Mouse (Mus musculus) right cerebral cortex, postnatal 10 days (tissue): ENCODE data around the gene Fos.

Source experiments
- DNase-seq, 2 experiments: peaks; one replicate each; pipeline ENCODE4 v3.0.0; 2021; ENCODE audit warnings: low spot score in 2 of 2

Fos gene

DNA sequence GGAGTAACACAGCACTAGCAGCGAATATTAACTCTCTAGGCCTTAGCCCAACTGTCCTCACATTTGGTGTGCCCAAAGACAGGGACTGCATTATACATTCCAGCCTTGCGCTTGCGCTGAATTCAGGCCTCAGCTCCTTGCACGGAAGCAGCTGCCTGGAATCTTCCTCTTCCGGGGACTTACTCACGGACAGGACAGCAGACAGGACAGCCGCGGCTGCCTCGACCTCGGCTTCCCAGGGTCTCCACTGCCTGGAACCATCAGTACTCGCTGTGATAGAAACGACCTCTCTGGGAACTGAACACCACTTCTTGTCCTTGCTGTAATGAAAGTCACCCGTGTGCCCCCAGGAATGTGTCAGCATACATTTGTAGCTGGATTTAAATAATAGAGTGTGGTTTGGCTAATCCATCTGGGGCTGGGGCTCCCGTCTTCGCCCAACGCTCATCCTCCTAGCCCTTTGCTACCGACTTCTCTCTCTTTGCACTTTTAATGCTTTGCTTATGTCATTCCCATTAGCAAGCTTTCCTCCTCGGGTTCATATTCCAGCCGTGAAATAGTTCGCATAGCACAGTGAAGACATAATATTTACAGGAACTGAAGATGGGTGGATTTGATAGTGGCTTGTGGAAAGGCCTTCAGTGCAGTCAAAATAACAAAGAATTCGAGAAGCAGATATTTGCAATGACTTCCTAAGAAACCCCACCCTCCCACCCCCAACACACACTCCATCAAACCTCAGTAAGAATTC, 11.6 kb upstream of the Fos start:
- no peak for DNase-seq

DNA sequence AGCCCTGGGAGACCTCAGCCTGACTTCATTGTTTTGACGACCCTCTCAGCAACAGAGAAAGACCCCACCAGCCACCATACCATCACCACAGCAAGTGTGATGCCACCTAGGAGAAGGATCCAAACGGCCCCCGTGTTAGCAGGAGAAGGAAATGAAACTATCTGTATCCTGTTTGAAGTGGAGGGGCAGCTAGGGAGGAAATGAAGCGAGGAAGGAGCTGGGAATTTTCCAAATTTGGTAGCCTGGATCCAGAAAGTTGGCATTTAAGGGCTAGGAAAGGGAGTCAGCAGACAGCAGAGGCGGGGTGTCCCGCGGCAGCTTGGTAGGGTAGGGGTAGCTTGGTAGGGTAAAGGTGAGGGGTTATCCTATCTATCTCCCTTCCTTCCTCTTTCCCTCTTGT, 10.9 kb upstream of the Fos start:
- no peak for DNase-seq

DNA sequence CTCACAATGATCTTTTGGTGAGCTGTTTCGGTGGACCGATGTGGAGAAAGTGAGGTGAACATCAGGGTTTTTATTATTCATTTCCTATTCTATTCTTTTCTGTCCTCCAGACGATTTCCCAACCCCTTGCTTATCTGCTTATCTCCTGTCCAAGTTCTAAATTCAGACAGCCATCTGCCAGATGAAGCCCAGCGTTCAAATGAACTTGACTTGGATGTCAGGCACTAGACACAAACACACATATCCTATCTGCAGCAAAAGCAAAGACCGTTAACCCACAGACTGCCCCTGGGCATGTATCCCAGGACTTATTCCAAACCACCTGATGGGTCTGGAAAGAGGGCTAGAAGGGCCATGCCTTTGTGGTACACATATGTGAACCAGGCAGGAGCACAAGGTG, 9.3 kb upstream of the Fos start:
- DNase-seq, result no peak

DNA sequence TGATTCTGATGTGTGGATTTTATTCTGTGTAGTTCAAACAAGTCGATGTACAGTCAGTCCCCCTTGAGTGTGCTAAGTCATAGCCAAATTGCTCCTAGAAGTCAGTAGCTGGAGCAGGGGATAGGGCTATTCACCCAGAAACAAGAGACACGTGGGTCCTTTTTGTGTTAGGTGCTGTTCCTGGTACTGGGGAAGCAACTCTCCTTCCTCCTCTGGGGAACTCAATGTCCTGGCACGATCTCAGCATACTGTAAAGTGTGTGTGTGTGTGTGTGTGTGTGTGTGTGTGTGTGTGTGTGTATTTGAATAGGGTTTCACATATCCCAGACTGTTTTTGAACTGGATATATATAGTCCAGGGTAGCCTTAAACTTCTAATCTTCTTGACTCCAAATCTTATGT, 8.8 kb upstream of the Fos start:
- no peak for DNase-seq

DNA sequence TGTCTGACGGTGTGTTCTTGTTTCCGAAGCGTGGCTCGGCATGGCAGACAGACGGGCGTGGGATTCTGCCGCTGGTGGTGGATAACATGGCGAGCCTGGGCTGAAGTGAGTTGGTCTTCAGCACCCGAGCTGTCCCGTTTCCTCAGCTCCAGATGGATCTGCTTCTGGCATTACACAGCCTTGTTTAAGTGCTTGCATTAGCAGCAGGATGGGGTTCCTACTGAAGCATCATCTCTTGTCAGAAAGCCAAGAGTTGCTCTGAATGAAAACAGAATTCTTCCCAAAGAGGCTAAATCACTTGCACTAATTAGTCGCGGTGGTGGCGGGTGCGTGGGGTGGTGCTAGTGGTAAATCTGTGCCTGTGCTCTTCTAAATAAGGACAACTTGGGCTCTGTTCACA, 5.8 kb upstream of the Fos start:
- peak; percentile 68 to 79 for DNase-seq

DNA sequence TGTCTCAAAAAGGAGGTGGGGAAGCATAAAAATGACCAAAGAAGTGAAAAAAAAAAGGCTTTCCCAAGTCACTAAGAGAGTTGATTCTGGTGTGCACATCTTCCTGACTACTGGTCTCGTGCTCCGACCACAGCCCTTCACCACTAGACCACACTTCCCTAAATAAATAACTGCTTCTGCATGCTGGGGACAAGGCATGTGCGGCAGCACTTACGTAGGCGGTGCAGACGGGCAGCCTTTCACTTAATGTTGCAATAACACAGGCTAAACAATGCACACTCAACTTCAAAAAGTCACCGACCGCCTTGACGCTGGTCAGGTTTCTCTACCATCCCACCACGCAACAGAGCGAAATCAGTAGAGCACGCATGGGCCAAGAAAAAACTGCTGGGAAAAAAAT, 5.0 kb upstream of the Fos start:
- no peak for DNase-seq

DNA sequence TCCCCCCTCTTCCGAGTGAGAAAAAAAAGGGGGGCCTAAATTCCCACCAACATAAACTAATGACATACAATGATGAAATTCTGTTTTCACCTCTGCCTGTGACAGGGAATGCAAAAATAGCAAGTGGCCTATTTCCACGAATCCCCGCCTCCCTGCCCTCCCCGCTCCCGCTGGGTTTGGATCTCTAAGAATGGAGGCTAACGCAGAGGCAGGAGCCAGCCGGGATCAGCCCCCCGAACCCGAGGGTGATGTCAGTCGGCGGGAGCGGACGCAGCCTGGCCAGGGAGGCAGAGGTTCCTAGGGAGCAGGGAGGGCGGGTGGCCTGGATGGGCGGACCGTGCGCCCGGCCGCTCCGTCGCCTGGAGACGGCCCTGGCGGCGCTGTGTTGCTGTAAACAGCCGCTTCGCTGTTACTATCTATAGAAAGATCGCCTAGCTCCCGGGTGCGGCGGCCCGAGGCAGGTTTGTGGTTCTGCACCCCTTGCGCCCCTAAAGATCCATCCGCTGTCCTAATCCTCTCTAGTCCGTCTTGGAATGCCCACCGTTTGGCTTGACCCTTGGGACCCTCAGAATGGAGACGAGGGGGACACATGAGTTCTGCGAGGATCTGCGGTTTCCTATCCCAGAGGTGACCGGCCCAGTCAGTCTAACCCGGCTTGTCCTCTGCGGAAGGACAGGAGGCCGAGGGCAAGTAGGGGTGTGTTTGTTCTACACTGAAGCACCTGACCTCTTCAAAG, 1.6 kb upstream of the Fos start:
- DNase-seq, result peak; percentile 71 to 75

DNA sequence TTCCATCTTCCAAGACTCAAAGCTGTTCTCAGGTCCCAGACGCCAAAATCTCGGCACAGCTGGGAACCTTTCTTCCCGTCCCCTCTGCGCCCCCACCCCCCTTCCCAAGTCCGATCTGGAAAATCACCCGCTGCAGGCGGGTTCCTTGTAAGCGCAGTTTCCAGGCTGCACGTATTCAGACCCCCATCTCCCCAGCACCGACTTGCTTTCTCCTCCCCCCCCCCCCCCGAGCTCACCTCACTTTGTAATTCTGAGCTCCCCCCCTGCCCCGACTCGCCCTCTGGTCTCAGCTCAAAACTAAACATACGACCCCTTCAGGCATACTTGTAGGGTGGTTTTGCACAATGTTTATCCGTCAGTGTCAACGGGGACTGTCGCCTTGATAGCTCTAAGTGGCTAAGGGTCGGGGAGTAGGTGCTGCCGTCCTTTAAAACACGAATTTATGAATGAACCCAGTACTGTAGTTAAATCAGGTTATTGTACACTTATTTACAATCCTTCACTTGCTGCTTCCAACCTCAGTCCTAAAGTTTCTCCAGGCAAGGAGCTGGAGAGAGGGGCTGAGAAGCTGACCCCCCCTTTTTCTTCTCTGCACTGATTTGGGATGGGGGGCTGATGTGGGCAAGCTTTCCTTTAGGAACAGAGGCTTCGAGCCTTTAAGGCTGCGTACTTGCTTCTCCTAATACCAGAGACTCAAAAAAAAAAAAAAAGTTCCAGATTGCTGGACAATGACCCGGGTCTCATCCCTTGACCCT, 857 bp upstream of the Fos start:
- no peak for DNase-seq

DNA sequence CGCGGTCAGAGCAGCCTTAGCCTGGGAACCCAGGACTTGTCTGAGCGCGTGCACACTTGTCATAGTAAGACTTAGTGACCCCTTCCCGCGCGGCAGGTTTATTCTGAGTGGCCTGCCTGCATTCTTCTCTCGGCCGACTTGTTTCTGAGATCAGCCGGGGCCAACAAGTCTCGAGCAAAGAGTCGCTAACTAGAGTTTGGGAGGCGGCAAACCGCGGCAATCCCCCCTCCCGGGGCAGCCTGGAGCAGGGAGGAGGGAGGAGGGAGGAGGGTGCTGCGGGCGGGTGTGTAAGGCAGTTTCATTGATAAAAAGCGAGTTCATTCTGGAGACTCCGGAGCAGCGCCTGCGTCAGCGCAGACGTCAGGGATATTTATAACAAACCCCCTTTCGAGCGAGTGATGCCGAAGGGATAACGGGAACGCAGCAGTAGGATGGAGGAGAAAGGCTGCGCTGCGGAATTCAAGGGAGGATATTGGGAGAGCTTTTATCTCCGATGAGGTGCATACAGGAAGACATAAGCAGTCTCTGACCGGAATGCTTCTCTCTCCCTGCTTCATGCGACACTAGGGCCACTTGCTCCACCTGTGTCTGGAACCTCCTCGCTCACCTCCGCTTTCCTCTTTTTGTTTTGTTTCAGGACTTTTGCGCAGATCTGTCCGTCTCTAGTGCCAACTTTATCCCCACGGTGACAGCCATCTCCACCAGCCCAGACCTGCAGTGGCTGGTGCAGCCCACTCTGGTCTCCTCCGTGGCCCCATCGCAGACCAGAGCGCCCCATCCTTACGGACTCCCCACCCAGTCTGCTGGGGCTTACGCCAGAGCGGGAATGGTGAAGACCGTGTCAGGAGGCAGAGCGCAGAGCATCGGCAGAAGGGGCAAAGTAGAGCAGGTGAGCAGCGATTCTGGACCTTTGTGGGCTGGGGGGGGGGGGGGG, 875 bp downstream of the Fos start:
- peak; percentile 83 to 90 for DNase-seq

DNA sequence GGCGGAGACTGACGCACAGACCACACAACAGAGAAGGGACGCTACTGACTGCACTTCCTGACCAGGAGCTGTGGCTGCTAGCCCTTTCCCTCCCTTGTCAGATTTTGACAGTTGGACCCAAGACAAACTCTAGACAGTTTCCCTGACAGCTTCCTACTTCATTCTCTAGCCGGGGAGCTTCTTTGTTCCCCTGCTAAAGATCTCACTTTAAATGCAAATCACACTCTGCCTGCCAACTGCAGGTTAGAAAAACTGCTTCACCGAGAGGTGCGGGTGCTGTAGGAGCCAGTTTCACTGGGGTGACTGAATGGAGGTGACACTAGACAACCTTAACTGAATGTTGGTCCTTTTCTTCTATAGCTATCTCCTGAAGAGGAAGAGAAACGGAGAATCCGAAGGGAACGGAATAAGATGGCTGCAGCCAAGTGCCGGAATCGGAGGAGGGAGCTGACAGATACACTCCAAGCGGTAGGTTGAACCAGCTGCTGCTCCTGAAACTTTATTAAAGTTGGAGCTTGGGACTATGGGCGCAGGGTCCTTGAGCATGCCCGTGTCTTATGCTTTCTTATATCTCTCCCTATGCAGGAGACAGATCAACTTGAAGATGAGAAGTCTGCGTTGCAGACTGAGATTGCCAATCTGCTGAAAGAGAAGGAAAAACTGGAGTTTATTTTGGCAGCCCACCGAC, 1.7 kb downstream of the Fos start:
- no peak for DNase-seq

DNA sequence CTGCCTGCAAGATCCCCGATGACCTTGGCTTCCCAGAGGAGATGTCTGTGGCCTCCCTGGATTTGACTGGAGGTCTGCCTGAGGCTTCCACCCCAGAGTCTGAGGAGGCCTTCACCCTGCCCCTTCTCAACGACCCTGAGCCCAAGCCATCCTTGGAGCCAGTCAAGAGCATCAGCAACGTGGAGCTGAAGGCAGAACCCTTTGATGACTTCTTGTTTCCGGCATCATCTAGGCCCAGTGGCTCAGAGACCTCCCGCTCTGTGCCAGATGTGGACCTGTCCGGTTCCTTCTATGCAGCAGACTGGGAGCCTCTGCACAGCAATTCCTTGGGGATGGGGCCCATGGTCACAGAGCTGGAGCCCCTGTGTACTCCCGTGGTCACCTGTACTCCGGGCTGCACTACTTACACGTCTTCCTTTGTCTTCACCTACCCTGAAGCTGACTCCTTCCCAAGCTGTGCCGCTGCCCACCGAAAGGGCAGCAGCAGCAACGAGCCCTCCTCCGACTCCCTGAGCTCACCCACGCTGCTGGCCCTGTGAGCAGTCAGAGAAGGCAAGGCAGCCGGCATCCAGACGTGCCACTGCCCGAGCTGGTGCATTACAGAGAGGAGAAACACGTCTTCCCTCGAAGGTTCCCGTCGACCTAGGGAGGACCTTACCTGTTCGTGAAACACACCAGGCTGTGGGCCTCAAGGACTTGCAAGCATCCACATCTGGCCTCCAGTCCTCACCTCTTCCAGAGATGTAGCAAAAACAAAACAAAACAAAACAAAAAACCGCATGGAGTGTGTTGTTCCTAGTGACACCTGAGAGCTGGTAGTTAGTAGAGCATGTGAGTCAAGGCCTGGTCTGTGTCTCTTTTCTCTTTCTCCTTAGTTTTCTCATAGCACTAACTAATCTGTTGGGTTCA, 2.5 kb downstream of the Fos start:
- DNase-seq, result no peak

DNA sequence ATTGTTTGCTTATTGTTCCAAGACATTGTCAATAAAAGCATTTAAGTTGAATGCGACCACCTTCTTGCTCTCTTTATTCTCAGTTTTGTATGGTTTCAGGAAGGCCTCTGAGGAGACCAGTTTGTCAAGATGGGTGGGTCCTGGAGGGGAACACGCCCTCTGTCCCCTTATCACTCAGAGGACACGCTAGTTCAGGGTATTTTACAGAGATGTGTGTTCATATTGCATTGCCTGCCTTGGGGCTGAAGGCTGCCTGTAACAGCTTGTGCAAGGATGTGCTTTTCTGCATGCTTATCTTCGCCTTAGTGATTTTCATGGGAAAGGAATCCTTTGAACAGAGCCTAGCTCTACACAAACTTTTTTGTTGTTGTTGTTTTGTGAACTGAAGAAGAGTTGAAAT, 3.5 kb downstream of the Fos start:
- DNase-seq, result no peak

DNA sequence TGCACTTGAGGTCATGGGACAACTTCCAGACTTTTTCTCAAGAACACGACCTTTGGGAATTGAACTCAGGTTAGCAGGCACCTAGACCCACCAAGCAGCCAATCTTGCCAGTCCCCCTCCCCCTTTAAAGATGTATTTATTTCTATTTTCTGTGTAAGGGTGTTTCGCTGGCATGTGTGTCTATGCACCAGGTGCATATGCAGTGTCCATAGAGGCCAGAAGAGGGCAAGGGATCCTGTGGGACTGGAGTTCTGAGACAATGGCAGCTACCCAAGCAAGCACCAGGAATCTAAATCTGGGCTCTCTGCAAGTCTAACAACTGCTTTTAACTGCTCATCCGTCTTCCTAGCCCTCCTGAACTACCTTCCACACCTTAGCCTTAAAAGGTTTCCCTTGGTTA, 4.1 kb downstream of the Fos start:
- no peak for DNase-seq

DNA sequence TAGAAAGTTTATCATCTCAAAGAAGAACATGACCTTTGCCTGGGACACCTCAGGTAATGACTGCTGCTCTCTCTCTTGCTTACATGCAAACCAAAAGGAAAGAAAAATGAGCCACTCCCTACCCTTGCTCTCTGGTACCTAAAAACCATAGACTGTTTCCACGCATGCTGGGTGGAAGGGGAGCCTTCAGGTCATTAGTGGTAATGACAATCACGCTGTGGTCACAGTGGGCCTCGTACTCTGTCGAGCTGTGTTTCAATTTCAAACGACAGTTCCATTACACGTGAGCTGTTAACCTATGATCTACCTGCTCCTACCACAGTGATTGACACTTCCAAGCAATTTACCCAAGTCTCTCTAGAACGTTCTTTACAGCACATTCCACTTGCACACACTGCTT, 5.0 kb downstream of the Fos start:
- no peak for DNase-seq

DNA sequence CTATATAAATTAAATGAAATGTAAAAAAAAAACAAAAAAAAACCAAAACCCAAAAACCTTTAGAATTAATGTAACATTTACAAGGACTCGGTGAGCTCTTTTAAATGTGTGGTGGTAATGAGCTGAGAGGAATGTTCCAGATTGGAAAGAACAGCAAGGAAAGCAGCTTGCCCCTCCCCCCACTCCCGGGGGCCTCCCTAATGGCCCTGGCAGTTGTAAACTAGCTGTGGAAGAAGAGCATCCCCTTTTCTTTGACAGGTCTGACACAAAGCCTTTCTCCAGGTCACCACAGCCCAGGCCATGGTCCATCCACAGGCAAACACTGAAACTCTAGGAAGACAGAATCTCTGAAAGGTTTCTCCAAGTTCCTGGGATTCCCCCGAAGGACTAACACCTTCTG, 5.5 kb downstream of the Fos start:
- DNase-seq, result no peak

DNA sequence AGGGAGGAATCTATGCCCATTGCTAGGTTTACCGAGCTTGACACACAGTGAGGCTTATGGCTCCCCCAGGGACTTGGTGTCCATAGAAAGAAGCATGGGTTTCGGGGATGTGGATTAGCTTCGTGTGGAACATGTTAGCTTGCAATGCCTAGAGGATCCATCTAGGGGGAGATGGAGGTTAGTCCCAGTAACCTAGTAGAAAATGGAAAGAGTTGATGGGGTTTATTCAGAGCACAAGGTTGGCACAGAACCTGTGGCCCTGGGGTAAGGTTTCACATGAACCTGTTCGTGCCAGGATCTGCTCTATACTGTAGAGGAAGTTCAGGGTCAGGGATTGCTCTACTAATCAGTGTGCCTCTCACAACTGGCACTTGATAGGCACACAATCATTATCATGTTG, 9.5 kb downstream of the Fos start:
- DNase-seq, result no peak

DNA sequence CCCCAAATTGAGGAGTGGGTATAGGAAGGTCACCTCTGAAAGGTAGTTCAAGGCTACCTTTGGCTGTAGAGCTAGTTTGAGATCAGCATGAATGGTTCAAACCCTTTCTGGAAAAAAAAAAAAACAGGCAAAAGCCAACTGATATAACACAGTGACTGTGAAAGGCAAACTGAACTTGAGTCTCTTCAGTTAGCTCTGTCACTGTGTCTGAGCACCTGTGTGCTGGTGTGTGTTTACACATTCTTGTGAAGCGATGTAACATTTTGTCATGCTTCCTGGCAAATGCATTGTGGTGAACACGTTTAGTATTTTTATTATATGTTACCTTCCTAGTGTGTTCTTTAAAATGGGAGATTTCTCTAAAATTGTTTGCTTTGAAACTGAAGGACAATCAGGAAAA, 11.0 kb downstream of the Fos start:
- DNase-seq, result no peak

DNA sequence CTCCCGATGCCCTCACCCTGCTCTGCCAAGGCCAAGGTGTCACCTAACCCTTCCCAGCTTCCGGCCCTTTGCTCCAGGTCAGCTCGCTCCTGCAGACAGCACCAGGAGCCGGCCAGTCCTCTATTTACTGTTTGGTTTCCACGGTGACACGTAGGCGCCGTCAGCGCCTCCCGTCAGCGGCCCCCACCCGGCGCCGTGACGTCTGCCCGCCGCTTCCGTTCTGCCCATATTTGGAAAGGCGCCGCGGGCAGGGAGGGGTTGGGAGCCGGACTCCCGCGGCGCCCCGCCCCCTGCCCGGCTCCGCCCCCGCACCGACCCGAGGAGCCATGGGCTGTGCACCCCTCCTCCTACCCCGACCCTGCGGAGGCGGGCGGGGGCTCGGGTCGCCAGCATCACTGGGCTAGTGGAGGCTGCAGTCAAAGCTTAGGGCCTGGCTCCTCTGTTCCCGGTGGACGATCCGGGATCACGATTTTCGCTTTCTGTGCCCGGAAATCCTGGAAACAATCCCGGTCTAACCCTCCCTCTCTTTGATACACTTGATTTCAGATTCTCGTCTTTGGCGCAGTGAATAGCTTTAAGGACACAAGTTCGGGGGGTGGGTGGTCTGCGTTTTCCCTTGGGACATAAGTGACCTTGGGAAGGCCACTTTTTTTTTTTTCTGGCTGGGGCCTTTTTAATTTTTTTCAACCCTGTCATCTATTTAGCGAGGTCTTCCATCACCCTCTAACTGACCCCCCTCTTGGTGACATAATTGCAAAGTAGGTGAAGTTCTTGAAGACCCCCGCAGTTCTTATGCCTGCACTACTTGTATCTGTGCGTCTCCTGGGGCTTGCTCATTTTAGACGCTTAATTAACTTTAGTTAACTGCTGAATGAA, 12.4 kb downstream of the Fos start:
- DNase-seq, result peak; percentile 95

DNA sequence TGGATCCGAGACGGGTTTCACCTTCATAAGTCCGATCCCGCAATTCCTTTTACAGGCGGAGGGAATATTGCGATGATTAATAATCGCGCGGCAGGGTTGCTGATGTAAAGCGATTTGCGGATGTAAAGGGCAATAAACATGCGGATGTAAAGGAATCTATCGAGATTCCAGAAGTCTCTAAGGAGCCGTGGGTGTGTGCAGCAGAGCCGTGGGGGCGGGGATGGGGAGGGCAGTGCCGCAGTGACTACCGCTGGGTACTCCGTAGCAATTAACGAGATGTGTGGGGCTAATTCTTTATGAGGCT, 13.0 kb downstream of the Fos start:
- DNase-seq, result peak in 1 of 2 experiments; percentile 26
